Mouse (Mus musculus): ENCODE results near the gene Paqr5.
A peak's percentile ranks its signal among the peaks of the same experiment; 100 is the strongest.

Paqr5 gene

DNA sequence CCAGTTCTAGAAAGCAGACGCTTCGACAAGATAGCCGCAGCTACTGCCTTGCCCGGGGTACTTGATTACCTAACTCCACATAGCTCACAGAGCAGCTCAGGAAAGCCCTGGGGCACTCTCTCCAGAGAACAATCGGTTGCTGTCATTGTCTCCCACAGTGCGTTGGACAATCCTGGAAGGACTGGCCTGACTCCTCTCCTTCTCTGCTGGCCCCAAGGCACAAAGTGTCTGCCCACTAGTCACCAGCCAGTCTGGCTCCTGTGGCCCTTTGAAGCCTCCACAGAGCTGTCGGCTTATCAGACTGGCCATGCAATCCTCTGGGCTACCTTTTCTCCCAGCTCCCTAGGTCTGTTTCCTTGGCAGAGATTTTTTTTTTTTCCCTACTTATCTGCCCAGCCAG is 74.4 kb downstream of the Paqr5 start:
- DNase-seq = peak; percentile 9

DNA sequence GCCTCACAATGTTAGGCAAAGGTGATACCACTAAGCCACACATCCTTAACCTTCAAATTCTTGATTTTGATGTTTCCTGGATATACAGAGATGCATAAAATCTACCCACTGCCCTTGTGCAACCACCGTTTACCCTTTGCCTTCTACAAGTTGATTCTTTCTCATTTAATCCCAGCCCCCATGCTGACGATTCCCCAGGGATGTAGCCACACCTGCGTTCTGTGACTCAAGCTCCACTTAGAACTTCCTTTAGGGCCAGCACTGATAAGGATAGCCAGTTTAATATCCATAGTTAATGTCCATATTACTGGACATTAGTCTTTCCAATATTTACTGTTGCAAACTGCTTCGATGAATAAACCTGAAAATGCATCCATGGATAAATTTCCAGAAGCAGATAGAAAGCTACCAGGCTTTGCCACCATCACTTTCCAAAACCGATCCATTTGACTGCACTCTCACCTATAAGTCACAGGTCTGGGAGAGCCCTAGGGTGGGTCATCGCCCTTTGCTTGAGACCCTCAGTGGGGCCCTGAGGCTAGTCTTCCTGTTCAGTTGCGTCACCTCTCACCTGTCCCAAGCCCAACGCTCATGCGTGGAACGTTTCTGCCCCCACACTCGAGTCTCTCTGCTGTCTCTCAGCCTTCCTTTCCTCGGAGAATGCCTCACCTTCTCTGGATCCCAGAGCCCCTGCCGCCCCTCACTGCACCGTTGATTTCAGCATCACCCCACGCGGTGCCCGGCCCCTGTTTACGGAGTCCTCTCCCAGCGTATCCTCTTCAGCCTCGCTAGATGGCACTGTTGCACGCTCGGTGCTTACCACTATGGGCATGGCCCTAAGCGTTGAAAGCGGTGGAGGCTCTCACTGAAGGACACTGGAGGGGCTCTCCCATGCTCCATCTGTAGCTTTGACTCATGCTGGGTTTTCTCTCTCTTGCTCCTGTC is 79.0 kb downstream of the Paqr5 start:
- peak; percentile 92 for DNase-seq

DNA sequence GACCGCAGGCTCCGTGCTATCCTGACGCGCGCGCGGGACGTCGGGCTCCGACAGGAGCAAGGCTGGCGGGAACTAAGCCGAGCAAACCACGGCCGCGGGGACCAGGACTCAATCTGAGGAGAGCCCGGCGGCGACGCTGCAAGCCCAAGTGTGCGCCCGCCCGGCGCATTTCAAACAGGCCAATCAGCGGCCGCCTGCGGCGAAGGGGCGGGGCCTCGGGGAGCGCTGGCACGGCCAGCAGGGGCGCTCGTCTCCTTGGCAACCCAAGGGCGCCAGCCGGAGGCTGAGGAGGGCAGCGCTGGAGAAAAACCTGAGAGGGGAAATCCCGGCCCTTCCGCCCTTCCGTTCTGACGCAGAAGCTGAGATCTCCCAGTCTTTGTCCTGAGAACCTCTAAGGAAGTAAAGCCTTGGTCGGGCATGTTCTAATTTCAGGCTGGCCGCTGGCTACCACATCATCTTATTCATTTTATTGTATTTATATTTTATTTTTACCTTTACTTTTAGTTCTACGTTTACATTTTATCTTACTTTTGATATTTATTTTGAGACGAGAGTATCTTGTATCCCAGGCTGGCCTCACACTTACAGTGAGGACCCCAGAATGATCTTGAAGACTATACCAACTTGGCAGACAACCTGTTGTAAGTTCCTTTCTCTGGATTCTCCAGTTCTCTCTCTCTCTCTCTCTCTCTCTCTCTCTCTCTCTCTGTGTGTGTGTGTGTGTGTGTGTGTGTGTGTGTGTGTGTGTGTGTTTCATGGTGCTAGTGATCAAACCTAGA is 79.8 kb downstream of the Paqr5 start, which contains the start of gene Kif23:
Gene Kif23, minus strand, starts transcription at position 152 of the 779 bp plus-strand sequence.
- peak; percentile 98 for DNase-seq

DNA sequence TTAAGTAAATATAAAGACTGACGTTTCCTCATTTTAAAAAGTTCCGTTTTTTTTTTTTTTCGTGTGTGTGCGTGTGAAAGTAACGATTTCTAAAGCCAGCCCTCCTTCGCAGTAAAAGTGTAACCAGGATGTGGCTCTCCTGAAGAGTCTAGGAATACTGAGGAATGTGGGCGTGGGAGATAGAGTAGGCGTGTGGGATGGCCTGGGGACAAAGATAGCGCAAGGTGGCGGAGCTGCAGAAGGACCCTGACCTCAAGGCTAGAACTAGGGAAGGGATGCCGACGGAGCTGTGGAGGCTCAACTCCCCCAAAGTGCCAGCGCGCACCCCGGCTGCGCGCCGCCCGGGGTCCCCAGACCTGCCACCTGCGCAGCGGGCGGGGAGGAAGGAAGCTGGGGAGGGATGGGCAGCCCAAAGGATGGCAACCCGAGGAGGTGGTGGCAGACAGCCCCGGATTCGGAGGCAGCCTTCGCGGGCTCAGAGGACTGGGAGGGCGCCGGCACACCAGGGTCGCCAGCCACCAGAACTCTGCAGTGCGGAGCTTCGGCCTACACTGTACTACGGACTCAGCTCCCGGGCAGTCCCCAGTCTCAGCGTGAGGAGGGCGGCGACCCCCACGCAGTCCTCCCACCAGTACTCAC is 80.6 kb downstream of the Paqr5 start:
- no peak for DNase-seq

DNA sequence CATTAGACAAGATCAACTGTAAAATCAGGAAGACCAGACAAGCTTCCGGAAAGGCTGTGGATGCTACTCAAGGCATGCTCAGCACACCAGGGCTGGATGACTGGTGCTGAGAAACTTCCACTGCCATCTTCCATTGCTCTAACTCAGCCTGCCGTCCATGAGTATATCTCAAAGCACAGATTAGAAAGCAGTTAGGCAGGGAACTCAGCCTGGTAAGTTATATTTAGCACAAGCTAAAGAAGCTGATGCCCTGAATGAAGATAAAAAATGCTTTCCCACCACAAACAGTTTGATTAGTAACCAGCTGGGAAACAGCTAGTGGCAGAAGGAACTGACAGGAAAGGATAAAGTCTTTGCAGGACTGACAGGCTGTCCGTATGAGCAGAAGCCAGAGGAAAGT is 85.6 kb downstream of the Paqr5 start:
- no peak for DNase-seq

DNA sequence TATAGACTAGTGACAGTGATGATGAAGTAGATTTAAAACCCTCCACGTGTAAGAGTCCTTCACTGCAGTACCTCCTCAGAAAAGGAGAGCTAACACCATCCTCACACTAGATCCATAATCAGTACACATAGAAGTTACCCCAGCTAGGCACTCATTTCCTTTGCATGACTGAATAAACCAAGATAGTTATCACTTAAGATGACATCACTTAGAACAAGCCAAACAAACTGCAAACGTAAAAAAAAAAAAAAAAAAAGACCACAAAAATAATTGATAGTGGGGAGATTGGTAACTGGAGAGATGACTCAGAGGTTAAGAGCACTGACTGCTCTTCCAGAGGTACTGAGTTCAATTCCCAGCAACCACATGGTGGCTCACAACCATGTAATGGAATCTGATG is 93.3 kb downstream of the Paqr5 start:
- no peak for DNase-seq

DNA sequence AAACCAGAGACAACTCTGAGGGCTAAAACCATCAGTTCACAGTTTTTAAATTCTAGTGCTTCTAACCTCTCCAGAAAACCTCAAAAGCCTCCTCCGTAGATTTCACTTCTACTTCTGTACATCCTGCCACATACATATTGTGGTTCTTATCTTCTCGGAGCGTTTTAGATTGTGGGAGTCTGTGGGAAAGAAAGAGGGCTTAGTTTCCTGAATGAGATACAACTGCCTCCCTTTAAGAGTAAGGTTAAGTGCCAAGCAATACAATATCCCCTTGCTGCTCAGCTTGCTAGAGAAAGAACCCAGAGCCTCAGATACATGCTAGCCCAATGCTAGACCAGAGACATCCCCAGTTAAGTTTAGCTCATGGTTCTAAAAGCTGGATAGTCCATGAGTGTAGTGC is 94.6 kb downstream of the Paqr5 start:
- no peak for DNase-seq

DNA sequence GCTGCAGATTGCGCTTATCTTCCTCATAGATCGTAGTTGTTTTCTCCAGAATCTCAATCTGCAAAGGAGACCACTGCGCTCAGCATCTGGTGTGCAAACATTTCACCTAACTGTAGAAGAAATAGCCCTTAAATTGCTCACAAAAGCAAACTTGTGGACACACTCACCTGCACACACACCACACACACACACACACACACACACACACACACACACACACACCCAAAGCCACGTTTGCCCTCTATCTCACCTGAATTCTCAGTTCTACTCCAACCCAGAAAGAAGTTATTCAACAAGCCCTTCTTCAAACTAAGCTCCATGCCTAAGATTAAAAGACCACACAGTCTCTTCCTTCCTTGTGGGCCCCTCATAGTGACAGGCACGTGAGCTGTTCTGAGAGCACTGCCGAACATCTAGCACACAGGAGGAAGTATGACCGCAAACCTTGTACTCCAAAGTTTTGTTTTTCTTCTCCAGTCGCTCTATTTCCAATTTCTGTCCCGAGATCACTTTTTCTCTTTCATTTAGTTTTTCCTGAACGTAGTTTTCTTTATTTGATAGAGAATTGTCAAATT is 101.5 kb downstream of the Paqr5 start:
- no peak for DNase-seq

DNA sequence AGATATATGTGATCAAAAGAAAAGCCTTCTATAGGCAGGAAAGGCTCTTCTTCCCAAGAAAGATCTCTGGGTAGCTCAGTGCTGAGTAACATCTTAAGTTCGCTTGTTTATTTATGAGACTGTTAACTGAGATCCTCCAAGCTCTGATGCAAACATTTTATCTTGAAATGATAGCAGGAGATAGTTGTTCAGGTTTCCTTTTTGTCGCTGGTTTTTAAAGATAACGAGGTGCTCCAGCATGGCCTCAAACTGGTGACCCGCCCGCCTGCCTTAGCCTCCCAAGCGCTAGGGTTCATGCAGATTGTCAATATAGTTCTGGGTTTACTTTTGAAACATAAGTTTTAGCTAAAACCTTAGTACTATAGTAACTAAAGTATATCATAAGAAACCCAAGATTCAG is 106.3 kb downstream of the Paqr5 start:
- no peak for DNase-seq

DNA sequence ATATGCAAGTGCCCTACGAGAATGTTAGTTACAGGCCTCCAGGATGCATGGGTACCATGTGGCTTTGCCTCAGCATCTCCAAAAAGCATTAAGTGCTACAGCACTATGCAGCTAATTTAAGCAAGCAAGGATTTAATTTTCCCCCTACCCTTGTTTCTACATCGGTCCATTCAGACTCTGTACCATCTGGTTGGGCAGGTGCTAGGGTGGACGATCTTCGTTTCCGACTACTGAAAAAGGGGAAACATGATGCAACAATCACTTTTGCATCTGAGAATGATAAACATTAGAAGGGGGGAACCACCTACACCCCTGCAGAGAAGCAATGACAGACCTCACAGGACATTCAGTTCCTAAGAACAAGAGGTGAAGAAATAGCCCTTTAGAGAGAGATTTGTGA is 107.2 kb downstream of the Paqr5 start:
- DNase-seq = no peak

DNA sequence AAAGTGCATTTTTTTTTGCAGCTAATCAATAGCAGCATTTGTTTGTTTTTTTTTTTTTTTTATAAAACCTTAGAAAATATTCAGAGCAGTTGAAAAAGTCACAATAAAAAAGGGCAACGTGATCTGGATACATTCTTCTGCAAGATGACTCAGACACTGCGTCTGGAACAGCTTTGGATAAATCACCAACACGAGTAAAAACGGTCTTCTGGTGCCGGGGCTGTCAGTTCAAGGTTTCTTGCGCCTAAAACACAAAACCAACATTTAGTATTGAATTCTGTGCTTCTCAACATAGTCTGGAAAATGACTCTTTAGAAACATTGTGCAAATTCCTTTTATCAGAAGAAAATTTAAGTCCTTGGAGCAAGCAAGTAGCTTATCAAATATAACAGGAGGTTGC is 109.2 kb downstream of the Paqr5 start:
- DNase-seq = no peak

DNA sequence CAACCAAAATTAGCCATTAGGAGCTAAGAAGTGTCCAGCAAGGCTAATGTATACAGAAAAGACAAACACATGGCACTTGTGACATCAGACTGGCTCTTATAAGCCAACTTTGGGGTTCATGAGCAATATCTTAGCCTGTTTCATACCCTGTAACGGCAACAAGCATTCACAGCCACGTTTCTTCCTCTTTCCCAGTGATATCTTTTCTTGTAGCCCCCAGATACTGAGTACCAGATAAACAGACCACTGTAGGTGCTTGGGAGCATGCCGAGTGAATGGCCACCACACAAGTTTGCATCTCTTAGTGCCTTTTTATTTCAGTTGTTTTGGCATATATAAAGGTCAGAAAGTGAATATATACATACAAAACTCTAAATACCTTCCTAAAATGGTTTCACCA is 109.7 kb downstream of the Paqr5 start:
- DNase-seq = no peak

DNA sequence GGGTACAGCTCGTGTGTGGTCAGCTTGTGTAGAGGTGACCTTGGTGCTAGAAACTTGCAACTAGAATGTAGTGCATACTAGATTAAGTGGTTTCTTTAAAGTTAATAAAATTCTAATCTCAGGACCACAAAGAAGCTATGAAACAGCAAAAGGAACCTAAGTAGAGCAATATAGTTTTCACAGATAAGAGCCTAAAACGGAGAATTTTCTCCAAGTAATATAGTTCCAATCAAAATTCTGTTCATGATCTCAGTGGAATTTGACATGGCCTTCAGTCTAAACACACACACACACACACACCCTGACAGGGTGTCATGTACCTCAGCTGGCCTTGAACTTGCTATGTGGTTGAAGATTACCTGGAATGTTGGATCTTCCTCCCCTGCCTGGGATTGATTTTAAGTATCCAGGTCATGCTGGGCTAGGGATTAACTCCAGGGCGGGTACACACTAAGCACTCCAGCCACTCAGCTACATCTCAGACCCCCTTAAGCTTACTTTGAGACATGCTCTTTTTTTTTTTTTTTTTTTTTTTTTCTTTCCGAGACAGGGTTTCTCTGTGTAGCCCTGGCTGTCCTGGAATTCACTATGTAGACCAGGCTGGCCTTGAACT is 111.2 kb downstream of the Paqr5 start:
- DNase-seq = peak; percentile 33

DNA sequence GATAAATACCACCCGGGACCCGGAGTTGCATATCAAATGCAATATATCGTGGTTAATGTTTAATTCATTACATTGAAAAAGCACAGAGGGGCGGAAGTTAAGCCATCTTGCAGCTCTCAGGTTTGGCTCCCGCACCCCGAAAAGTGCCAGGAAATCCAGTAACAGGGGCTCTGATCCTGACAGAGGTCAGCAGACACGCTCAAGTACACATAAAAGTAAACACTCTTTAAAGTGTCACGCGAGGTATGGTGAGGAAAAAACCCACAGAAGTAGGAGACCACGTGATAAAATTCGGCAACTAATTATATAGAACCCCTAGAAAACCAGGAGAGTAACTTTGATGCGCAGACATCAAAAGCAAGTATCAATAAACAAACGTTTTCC is 111.7 kb downstream of the Paqr5 start:
- DNase-seq = no peak

DNA sequence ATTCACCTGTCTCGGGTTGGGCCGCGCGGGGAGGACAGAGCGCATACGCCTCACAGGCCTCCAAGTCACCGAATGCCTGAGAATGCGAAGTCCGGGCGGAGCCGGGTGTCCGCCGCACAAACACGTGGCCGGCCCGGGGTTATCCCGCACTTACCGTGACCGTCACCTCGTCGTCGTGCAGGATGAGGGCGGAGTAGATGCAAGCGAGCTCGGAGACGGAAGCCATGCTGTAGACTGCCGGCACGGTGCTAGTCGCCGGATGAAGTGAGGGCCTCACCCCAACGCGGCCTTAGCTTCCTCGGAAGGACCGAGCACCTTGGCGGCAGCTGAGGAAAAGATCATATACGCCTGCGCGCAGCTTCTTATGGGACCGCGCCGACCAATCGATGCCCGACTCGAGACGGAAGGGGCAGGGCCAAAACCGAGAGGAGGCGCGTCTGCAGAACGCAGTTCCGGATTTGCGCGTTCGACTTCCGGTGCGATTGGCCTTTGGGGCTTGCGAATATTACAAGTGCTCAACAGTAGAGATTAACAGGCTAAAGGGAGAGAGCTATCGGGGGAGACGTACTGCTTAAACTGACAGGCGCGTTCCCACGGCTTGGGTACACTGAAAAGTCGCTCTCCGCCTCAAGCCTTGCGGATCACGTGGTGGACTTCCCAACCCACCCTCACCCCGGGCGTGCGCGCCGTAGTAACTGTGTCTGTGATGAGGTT is 112.3 kb downstream of the Paqr5 start, which contains the start of gene Rplp1:
Gene Rplp1, minus strand, starts transcription at position 340 of the 714 bp plus-strand sequence.
- DNase-seq = peak; percentile 98

DNA sequence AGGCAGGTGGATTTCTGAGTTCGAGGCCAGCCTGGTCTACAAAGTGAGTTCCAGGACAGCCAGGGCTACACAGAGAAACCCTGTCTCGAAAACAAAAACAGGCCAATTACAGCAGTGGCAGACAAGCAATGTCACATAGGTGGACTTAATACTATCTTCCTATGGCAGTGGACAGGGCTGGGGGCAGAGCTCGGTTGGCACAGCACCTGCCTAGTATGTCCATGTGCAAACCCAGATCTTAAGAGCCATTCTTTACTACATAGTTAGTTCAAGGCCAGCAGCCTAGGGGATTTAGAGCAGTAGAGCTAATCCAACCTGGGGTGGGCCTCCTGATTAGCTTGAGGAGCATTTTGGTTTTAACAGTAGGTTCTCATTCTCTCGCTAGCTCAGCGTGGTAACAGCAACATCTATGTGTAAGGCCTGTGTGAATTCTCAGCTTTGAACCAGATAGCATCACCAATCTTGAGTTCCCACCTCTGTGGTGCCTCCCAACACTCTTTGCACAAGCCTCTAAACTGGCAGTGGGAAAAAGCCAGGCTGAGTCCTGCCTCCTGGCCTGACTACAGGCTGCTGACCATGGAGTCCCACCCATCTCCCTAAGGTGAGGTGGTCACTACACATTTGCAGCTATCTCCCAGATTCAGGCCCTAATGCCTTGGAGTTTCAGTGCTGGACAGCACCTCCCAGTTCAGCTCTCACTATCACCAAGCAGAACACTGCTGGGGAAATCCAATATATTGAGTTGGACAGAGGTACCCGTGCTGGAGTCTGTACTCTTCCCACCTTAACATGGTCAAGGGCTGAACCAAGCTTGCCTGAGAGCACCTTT is 115.1 kb downstream of the Paqr5 start:
- no peak for DNase-seq

DNA sequence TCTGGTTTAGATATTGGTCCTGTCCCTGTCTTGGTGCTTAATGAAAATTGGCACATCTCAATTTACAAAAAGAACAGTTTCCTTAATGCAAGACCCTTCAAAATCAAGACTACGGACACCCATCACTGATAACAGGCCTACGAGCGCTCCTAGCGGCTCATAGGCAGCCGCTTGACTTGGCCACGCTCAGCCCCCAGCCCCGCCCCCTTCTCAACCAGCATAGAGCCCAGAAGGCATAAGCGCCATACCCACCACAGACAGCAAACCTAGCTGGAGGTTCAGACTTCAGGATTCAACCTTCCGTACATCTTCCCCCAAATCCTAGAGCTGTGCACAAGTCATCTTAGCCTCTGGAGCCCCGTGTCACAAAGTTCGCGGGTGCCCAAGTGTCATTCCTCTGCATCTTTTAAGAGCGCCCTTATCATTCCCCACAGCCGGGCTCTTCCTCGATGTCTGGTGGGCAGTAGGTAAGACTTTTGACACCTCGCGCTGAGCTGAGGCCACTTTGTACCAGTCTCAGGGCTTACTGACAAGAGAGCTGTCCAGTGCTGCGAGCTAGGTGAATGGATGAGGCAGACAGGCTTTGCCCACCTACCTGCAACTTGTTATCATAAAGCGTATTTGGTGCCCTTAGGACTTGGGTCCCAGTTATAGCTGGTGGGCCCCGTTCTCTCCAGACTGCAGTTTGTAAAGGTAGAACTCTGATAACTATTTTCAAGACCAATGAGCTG is 116.0 kb downstream of the Paqr5 start:
- no peak for DNase-seq

DNA sequence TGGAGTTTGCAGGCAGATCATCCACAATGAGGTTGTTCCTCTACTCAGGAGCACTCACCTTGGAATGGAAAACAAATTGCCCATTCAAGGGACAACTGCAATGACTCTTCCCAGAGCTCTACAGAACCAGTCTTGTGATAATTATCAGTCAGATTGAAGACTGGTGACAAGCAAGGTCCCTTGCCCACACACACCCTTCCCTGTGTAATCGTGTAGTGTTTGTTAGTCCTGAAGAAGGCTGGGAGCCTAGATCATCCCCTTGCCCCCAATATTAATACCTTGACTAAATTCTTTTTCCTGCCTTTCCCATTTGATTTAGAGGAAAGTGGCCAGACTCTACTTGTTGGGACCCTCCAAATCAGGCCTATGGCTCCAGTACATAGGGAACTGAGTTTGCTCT is 117.0 kb downstream of the Paqr5 start:
- no peak for DNase-seq

DNA sequence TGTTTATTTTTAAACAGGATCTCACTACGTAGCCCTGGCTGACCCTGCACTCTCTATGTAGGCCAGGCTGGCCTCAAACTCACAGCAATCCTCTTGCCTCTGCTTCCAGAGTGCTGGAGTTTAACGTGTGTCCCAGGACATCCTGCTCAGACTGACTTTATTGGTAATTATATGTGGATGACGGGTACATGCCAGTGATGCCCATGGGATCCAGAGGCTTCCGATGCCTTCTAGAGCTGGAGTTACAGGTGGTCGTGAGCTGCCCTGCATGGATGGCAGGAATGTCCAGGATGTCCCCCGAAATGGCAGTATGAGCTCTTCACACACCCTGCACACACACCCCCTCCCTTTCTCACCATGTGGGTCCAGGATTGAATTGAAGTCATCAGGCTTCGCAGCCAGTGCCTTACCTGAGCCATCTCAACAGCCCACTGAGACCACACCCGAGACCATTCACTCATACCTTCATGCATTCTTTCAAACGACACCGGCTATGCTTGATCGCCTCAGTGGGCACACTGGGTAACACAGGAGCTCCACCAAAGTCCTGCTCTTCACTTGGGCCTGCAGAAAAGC is 117.7 kb downstream of the Paqr5 start:
- no peak for DNase-seq

DNA sequence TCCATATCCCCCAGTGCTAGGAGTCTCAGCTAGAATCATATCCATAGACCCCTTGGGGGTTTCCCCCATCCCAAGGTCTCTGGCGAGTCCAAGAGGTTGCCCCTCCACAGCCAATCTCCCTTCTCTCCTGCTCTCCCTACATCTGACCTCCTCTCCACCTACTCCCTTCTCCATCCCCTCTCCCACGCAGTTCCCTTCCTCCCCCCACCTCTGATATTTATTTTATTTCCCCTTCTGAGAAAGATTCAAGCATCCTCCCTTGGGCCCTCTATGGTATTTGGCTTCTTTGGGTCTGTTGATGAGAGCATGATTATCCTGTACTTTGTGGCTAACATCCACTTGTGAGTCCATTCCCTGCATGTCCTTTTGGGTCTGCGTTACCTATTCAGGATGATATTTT is 118.3 kb downstream of the Paqr5 start:
- no peak for DNase-seq
